Mouse (Mus musculus) heart, postnatal 25 days (tissue): ENCODE data around the gene Nek7. TPM values are rescaled to one million over a fixed set of nuclear protein-coding genes. Genes with fewer than 3 reads are reported as not detected.

Source experiments
- DNase-seq: peaks from one replicate; pipeline ENCODE4 v3.0.0; 2022; ENCODE audit warnings: low spot score
- intact Hi-C: fragments of 180-260 bp; cut with DNase I; formaldehyde crosslinking; loops from one replicate; pipeline ENCODE4 v1.15.1; 2025
- total RNA-seq, 2 experiments: library from RNA; stranded (reverse); gene quantifications; 2 replicates each; pipeline ENCODE4 v1.2.3; 2021

Nek7 gene
- total RNA-seq, 2 experiments from 2014 or later, result 67.3 to 71.1 TPM

DNA sequence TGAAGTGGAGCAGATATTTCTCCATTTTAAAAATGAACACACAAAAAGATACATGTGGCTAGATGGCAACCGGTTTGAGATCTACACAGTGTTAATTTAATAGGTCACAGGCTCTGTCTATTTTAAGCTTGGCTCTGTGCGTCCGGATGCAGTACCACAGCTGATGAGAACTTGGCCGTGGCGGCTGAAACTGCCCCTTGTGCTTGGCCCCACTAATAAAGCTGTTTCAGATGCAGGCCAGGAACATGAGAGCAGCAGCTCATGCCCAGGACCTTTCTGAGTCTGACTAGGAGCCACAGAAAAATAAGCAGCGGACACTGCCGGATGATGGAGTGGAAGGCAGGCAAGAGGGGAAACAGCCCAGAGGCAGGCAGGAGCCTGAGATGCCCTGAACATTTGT lies 43.1 kb downstream of the Nek7 start:
- no peak for DNase-seq
- intact Hi-C loops, result no loop called here

- no peak for DNase-seq
- intact Hi-C loops, result no loop called here
Measured at GRCm38 (mm10) chr1:138576066-138576697, 43.8 kb downstream of the Nek7 start.

DNA sequence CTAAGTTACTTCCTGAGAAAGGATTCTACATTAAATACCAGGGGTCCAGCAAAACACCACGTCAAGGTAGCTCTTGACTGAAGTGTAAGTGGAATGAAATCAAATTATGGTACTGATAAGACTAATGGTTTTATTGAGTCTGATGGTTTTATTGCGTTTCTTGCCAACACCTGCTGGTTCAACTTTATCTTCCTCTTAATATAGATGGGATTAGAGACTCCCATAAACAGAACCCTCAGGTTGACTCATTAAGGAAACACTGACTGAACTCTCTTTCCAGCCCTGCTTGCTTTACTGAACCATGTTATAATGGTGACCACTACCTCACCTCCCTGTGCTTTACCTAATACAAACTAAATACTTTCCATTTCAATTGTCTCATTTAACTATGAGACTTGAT lies 44.3 kb downstream of the Nek7 start:
- intact Hi-C loops, result loop anchor here (2.0 kb wide), 1 partner anchor 43 kb away; no protein-coding TSS in a partner anchor

DNA sequence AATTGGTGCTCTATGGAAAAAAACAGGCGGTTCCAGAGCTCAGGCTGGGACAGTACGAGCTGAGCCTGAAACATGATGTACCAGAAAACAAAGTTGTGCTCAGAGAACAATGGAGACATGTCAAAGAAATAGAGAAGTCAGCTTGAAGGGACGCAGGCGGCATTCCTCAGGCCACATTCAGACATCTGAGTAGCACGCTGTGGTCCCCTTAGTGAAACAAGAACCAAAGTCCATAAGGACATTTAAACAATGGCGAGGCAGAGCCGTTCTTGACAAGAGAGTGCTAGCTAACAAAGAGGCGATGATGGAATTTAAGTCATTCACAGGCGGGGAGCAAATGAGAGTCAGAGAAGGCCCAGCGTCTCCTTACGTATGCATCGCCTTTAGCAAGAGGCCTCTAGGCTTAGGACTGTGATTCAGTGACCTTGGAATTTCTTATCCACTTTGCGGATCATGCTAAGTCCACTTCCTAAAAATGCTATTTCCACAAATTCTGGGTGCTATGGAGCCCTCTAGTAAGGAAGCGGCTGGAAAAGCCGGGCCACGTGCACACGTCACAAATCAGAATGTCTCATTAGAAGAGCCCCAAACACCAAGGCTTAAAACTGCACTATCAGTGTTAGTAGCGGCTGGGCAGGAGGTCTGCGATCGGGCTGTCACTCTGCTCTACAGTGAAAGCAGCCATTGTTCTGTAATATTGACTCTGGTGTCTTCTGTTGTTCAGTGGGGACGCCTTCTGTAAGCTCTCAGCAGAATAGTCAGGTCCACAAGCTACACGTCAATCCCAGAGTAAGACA lies 48.2 kb downstream of the Nek7 start:
- no peak for DNase-seq
- intact Hi-C loops, result no loop called here

More for the DNA sequence above, 44.3 kb downstream of the Nek7 start:
- no peak for DNase-seq

GRCm38 (mm10) chr1:138571038-138571441 lies 48.9 kb downstream of the Nek7 start:
- intact Hi-C loops, result no loop called here
- DNase-seq, result no peak

DNA sequence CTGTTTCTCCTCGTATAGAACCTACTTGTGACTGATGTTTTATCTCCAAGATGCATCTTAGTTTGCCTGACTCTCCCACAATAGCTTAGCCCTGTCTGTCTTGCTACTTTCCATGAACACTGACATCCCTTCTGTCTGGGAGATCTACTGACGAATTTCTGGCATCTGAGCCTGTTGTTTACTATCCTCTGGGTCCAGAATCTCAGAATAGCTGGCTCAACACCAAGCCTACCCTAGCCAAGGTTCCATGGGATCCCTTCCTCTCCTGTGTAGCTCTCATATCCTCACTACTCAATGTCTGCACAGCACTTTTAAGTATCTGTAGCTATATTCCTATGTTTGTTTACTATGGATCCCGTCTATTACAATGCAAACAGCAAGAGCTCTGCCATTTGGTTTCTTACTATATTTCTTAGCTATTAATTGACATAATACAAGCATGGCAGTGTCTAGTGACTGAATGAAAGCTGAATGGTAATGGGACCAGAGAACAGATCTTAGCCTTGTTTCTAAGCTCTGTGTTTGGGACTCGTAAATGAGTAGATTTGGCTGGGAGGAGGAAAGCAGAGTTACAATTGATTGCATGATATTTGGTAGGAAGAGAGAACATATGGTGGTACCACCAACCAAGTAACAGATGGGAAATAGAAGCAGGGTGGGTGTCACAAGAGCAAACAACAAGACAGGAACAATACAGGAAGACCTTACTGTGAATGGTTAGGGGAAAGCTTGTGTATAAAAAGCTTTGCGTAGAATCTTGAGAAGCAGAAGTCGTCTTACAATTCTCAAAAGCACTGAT lies 51.3 kb downstream of the Nek7 start:
- no peak for DNase-seq
- intact Hi-C loops, result no loop called here

DNA sequence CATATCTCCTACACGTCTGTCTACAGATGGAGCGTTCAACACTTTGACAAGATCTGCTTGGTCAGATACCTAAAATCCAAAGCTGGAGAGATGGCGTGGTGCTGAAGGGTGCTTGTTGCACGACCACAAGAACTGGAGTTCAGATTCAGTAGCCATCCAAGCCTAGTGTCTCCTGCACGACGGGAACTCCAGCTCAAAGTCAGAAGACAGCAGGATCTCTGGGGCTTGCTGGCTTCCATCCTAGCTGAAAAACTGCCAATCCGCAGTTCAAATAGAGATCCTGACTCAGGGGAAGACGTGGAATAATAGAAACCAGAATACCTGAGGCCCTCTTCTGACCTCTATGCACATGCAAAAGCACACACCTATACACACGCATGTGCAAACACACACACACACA lies 52.0 kb downstream of the Nek7 start:
- DNase-seq, result no peak
- intact Hi-C loops, result no loop called here

GRCm38 (mm10) chr1:138564677-138565076 lies 55.3 kb downstream of the Nek7 start:
- no peak for DNase-seq
- intact Hi-C loops, result no loop called here

DNA sequence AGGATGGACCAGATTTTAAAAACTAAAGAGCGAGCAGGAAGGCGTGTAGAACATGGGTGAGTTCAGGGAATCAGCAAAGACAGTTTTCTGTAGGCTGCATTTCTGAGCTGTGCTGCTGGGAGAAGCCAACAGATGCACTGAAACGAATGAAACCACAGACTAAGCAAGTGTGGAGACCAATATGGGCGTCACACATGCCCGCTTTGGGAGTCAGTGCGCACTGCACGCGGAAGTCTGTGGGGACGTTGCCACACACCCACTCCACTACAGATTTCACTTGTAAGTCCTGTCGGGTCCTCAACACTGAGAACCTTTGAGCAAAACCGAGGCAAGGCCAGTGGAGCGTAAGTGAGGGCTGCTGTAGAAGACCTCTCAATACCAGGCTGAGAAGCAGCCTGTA lies 59.2 kb downstream of the Nek7 start:
- intact Hi-C loops, result no loop called here
- no peak for DNase-seq

DNA sequence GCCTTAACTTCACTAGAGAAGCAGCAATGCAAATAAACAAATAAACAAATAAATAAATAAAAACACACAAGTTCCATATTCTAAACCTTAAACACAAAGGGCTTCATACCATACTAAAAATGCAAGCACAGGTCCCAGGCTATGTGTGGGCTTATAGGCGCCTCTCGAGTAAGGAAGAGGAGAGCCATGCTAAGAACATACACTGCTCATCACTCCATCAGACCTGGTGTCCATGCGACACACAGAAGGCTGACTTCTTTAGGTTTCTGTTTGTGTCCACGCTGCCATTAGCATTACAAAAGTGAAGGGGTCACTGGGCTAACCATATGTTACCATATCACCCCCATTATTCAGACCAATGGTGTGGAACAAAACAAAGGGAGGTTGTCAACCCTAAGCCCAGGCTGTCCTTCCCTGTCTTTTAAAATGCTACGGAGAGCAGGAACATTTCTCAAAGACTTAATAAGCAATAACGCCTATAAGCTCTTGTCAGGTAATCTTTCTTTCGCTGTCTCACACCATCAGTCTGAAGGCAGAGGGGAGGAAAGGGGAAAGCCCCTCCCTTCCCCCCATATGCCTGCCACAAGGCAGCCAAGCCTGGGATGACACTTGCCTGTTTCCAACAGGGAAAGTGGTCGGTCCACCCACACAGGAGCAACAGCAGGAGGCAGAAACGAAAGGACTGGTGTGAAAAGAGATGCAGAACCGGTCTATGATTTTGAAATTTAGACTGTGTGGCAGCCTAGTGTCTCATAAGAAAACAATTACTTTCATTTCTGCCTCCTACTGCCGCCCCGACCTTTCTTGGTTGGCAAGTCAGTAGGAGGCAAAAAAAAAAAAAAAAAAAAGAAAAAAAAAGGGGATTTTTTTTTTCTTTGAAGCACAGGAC lies 60.5 kb downstream of the Nek7 start:
- no peak for DNase-seq
- intact Hi-C loops, result loop anchor here (5.0 kb wide), 1 partner anchor 63 kb away; the partner anchor contains the start of gene Nek7

DNA sequence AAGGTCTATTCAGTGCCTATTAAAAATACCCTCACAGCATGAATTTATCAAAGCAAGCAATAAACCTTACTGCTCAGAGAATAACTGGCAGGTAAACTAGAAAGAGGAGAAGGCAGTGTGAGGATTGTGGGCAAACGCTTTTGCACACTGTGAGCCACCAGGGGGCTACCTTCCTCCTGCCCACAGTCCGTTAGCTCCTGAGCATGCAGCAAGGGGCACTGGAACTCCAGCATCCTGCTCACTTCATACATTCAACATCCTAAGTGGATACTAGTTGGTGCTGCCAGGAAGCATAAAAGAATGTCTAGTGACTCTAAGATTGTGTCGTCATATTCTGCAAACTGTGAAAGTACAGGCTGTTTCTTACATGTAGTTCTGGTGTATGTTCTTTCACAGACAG lies 61.6 kb downstream of the Nek7 start:
- intact Hi-C loops, result loop anchor here (5.0 kb wide), 1 partner anchor 64 kb away; the partner anchor contains the start of gene Nek7
- no peak for DNase-seq

- intact Hi-C loops, result loop anchor here (5.0 kb wide), 2 partner anchors 67 to 228 kb away; partner anchors contain the start of gene Nek7
- no peak for DNase-seq
Measured at GRCm38 (mm10) chr1:138554926-138555325, 65.0 kb downstream of the Nek7 start.

DNA sequence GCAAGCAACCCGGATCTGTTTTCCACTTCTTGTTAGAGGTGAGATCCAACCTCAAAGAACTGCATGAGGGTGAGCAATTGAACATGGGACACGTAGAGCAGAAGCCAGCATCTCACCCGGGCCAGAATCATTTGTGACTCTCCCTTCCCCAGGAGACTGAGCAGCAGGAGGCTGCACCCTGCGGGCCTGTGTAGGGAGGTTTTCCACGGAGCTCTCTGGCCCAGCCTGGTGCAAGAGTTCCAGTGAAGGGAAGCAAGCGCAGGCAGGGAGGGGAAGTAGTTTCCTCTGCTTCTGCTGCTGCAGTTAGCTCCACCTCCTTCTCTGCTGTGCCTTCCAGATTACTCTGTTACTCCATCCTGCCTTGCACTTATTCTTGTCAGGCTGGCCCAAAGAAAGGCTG lies 69.8 kb downstream of the Nek7 start:
- peak; percentile 39 for DNase-seq
- intact Hi-C loops, result loop anchor here (5.0 kb wide), 1 partner anchor 223 kb away; no protein-coding TSS in a partner anchor

- DNase-seq, result no peak
- intact Hi-C loops, result no loop called here
Measured at GRCm38 (mm10) chr1:138542170-138542515, 77.8 kb downstream of the Nek7 start.

- DNase-seq, result no peak
- intact Hi-C loops, result no loop called here
Measured at GRCm38 (mm10) chr1:138541495-138542169, 78.3 kb downstream of the Nek7 start.

- intact Hi-C loops, result no loop called here
- no peak for DNase-seq
Measured at GRCm38 (mm10) chr1:138539713-138540112, 80.2 kb downstream of the Nek7 start.

DNA sequence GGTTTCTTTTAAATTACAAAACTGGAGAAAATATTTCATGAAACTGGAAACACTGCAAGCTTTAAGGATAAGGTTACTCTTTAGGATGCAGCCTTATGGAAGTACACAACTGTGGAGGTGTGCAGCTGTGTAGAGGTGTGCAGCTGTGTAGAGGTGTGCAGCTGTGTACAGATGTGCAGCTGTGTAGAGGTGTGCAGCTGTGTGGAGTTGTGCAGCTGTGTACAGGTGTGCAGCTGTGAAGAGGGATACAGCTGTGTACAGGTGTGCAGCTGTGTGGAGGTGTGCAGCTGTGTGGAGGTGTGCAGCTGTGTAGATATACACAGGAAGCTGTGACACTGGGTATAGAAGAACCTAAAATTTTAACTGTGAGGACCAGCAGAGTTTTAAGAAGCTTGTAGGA lies 81.7 kb downstream of the Nek7 start:
- no peak for DNase-seq
- intact Hi-C loops, result no loop called here

DNA sequence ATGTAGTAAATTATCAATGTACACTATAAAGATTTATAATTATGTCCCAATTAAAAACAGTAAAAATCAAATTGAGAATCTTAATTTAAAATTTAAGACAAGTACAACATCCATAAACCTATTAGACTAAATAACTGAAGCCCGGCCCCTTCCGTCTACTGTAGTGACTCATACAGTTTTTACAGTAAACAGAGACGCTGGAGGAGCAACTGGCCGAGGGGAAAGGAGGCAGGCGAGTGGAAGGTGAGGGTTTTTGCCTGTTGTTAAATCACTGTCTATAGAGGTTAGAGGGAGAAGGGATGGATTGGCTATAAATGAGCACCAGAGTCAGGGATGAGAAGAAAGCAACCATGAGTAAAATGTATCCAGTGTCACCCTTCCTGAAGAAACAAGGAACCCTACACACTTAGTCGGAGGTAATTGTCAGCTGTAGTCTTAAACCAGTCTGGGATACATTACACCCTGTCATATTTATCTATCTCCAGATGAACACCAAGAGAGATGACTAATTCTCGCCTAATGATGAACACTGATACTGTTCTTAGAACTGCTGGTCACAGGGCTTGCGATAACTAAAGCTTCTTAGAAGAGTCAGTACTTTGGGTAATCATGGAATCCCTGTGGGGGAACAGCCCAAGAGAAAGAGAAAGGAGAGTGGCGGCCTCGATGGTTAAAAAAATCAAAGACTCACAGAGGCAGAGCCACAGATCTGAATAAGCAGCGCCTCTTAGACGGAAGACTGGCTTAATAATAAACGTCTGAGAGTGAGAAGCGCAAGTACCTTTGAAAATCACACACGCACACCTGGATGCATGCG lies 84.0 kb downstream of the Nek7 start:
- DNase-seq, result no peak
- intact Hi-C loops, result no loop called here
